Mouse (Mus musculus) kidney, postnatal 4 days (tissue): ENCODE results near the gene Plekho1.

Source experiments
- DNase-seq, 2 experiments: peaks; one replicate each; pipeline ENCODE4 v3.0.0; 2021; ENCODE audit warnings: mixed read lengths in 2 of 2

The Plekho1 gene

DNA sequence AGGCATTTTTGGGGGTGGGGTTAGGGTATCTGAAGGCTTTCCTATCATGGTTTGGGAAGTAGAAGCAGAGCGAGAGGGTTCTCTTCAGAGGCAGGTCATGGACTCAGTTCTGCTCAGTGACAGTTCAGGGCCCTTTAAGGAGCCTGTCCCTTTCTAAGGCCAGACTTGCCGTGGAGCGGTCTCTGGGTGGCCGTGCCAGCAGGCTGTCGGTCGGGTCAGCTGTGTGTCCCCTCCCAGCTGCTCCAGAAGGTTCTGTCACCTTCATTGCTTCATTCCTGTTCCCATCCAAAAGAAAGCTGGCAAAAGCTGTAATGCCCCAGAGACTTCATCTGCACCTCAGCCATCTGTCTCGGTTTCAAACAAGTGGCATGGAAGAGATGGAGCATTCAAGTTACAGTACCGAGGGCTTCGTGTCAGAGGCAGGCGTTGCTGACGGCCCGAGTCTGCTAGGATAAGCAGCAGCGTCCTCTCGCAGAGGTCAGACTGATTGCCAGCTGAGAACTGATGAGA, 50.0 kb downstream of the Plekho1 start:
- DNase-seq, result no peak

DNA sequence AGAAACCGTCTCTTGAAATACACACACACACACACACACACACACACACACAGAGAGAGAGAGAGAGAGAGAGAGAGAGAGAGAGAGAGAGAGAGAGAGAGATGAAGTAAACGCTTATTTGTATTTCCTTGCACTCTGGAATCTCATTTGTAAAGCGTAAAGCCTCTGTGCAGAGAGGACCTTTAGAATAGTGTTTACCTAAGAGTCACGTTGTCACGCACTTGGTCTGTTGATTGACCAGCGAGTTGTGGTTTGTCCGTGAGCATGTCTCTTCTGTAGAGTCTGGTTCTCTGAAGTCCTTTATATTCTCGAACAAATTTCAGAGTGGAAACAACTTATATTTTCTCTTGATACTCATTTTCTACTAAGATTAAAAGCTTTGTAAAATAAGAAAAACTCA, 51.1 kb downstream of the Plekho1 start:
- DNase-seq, result no peak

DNA sequence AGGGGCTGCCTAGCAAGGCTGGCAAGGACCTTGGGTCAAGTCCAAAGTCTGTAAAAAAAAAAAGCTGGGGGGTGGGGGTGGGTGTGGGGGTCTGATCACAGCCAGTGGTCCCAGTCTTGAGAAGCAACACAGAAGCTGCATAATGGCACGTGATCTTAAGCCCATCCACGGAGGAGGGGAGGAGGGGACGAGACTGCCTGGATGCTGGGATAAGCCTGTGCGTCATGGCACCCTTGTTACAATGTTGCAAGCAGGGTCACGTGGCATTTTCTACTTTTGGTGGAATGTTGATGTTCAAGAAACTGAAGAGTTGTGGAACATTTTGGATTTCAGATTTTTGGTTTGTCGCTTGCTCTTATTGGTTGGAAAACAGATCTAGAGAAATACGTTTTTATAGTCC, 52.6 kb downstream of the Plekho1 start:
- no peak for DNase-seq

DNA sequence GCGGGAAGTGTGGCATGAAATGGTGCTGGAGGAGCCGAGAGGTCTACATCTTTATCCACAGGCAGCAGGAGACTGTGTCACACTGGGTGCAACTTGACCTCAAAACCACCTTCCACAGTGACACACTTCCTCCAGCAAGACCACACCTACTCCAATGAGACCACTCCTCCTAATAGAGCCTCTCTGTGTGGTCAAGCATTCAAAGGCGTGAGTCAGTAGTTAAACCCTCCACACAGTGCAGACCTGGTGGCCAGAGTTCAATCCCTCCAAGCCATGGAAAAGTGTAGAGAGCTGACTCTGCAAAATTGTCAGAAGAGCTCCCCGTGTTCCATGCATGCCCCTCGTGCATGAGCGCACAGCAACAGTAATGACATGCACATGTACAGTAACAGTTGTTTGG, 53.1 kb downstream of the Plekho1 start:
- DNase-seq, result peak in 1 of 2 experiments; percentile 45

DNA sequence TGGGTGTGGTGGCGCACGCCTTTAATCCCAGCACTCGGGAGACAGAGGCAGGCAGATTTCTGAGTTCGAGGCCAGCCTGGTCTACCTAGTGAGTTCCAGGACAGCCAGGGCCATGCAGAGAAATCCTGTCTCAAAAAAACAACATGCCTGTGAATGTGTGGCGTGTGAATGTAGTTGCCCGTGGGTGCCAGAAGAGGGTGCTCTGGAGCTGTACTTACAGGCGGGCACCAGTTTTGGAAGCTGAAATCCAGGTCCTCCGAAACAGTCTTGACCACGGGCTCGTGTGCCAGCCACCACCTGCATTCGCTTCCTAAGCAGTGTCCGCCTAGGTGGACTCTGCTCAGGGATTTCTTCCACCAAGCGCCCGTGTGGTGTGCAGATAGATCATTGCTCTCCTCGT, 57.0 kb downstream of the Plekho1 start:
- DNase-seq, result peak; percentile 43 to 48
